Mouse (Mus musculus) ES-Bruce4 (cell line): ENCODE data around the gene Osbpl9. TPM values are rescaled to one million over a fixed set of nuclear protein-coding genes. Genes with fewer than 3 reads are reported as not detected.
A peak's percentile ranks its signal among the peaks of the same experiment; 100 is the strongest.

Experiments
- H3K27ac ChIP-seq: 2 replicates; pipeline ENCODE4 v1.5.1; 2012; ENCODE audit warnings: low read length, inconsistent platforms; ENCODE audit not compliant: insufficient read depth
- H3K27me3 ChIP-seq: 2 replicates; pipeline ENCODE4 v1.6.1; 2012; ENCODE audit warnings: mild to moderate bottlenecking, low read length, inconsistent platforms; ENCODE audit not compliant: control insufficient read depth, poor library complexity, insufficient read depth, severe bottlenecking
- H3K36me3 ChIP-seq: 2 replicates; pipeline ENCODE4 v1.6.1; 2012; ENCODE audit warnings: inconsistent platforms, mild to moderate bottlenecking, low read length, moderate library complexity; ENCODE audit not compliant: control insufficient read depth, poor library complexity, insufficient read depth, severe bottlenecking
- H3K4me1 ChIP-seq: one replicate; pipeline ENCODE4 v1.8.1; 2011; ENCODE audit warnings: low read length; ENCODE audit not compliant: control insufficient read depth, insufficient read depth
- H3K4me3 ChIP-seq: 2 replicates; pipeline ENCODE4 v1.5.1; 2011; ENCODE audit warnings: low read depth, mild to moderate bottlenecking, low read length
- H3K9ac ChIP-seq: 2 replicates; pipeline ENCODE4 v1.6.1; 2012; ENCODE audit warnings: low read depth, mild to moderate bottlenecking, inconsistent platforms; ENCODE audit not compliant: poor library complexity, severe bottlenecking
- H3K9me3 ChIP-seq: replicated peaks from 2 replicates; pipeline ENCODE4 v1.6.1; 2012; ENCODE audit warnings: mild to moderate bottlenecking, low read length, inconsistent platforms; ENCODE audit not compliant: control insufficient read depth, poor library complexity, insufficient read depth, severe bottlenecking
- CTCF ChIP-seq: IDR thresholded peaks from one replicate; pipeline ENCODE4 v1.8.1; 2011; ENCODE audit warnings: low read depth, low read length
- EP300 ChIP-seq: IDR thresholded peaks from 2 replicates; pipeline ENCODE4 v1.6.1; 2011; ENCODE audit warnings: low read depth, low read length; ENCODE audit not compliant: insufficient read depth
- POLR2A ChIP-seq: IDR thresholded peaks from one replicate; pipeline ENCODE4 v1.8.1; 2011; ENCODE audit warnings: low read length; ENCODE audit not compliant: insufficient read depth
- polyA plus RNA-seq: library from polyadenylated mRNA; stranded (reverse); fragments of >200 nt; gene quantifications from 2 replicates; pipeline ENCODE4 v1.2.4, GENCODE M21; 2011; ENCODE audit warnings: low read depth; ENCODE audit not compliant: missing spikeins, insufficient read depth, insufficient read length

Gene Osbpl9
- polyA plus RNA-seq, 1 experiment: 83.3 TPM

GRCm38 (mm10) chr4:109116494-109116893 is 85.6 kb downstream of the Osbpl9 start:
- no peak overlapping the region for H3K4me3 ChIP-seq
- no peaks in the 10 kb centered on the region for H3K27me3 ChIP-seq
- H3K36me3 ChIP-seq: no peaks in the 10 kb centered on the region
- no peak overlapping the region for H3K9ac ChIP-seq
- no peak overlapping the region for H3K27ac ChIP-seq
- no peaks in the 10 kb centered on the region for H3K9me3 ChIP-seq
- TF ChIP-seq POLR2A (no peak), CTCF (no peak), EP300 (no peak)
- no peaks in the 10 kb centered on the region for H3K4me1 ChIP-seq

- Histone ChIP-seq H3K36me3 (no peaks in the 10 kb centered on the region), H3K9ac (no peak overlapping the region), H3K4me3 (no peak overlapping the region), H3K27me3 (no peaks in the 10 kb centered on the region), H3K9me3 (no peaks in the 10 kb centered on the region), H3K4me1 (no peaks in the 10 kb centered on the region), H3K27ac (no peak overlapping the region)
- no peak for TF ChIP-seq EP300
- TF ChIP-seq POLR2A: no peak
Observed at GRCm38 (mm10) chr4:109115742-109116141, 86.3 kb downstream of the Osbpl9 start.

- no peak overlapping the region for H3K9ac ChIP-seq
- H3K36me3 ChIP-seq: no peaks in the 10 kb centered on the region
- no peak overlapping the region for H3K27ac ChIP-seq
- H3K27me3 ChIP-seq: no peaks in the 10 kb centered on the region
- no peaks in the 10 kb centered on the region for H3K9me3 ChIP-seq
- H3K4me1 ChIP-seq: no peaks in the 10 kb centered on the region
- H3K4me3 ChIP-seq: no peak overlapping the region
- TF ChIP-seq POLR2A (no peak), CTCF (no peak), EP300 (no peak)
Observed at GRCm38 (mm10) chr4:109114308-109114707, 87.8 kb downstream of the Osbpl9 start.

DNA sequence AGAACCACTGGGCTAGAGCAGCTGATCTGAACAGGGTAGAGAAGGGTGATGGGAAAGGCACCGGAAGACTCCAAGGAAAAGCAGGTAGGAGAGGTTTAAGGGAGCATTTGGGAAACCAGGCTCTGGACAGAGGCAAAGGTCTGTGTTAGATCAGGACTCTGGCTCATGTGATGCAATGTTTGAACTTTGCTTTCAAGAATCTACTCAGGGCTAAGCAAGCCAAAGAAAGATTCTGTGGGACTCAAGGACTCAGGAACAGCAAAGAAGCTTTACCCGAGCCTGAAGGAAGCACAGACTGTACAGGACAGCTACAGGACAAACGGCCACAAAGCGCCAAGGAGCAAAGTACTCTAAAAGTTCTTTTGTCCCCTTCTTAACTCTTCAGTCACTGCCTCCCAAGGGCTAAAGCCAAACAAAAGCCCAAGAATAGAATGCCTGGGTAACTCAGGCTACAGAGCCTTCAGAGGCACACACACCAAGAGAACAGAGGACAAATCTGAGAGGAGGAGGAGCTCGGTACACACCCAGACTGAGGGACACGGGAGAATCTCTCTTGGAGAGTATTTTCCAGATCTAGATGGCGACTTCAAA is 89.1 kb downstream of the Osbpl9 start:
- Histone ChIP-seq H3K9me3 (no peaks in the 10 kb centered on the region), H3K36me3 (no peaks in the 10 kb centered on the region), H3K4me1 (no peaks in the 10 kb centered on the region), H3K27ac (peak overlapping the region; percentile 56; the same call in 1 of the 2 replicates), H3K4me3 (no peak overlapping the region), H3K27me3 (no peaks in the 10 kb centered on the region), H3K9ac (no peak overlapping the region)
- no peak for TF ChIP-seq CTCF
- no peak for TF ChIP-seq EP300
- TF ChIP-seq POLR2A: no peak

DNA sequence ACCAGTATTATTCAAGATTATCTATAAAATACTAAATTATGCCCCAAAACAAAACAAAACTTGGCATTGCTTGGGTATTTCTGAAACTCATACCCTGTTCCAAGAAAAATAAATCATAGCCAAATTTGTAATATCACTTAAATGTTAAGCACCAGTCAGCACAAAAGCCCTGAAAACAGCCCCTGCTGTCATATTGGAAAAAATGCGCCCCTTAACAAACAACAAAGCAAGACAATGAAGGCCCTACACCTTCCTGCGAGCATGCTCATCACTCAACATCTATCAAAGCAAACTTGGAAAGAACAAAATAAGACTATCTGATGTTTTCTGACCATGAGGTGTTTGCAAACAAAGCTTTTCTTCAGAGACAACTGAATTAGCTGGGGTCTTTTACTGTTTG is 91.1 kb downstream of the Osbpl9 start:
- Histone ChIP-seq H3K4me3 (no peak overlapping the region), H3K9me3 (no peaks in the 10 kb centered on the region), H3K36me3 (no peaks in the 10 kb centered on the region), H3K9ac (no peak overlapping the region), H3K4me1 (no peaks in the 10 kb centered on the region), H3K27ac (no peak overlapping the region), H3K27me3 (no peaks in the 10 kb centered on the region)
- no peak for TF ChIP-seq POLR2A
- no peak for TF ChIP-seq EP300
- TF ChIP-seq CTCF: no peak

- Histone ChIP-seq H3K9ac (no peak overlapping the region), H3K27ac (no peak overlapping the region), H3K9me3 (no peaks in the 10 kb centered on the region), H3K36me3 (no peaks in the 10 kb centered on the region), H3K4me1 (no peaks in the 10 kb centered on the region), H3K4me3 (no peak overlapping the region), H3K27me3 (no peaks in the 10 kb centered on the region)
- TF ChIP-seq CTCF (no peak), POLR2A (no peak), EP300 (no peak)
Observed at GRCm38 (mm10) chr4:109109686-109110085, 92.4 kb downstream of the Osbpl9 start.
